In the genomic region with DNA sequence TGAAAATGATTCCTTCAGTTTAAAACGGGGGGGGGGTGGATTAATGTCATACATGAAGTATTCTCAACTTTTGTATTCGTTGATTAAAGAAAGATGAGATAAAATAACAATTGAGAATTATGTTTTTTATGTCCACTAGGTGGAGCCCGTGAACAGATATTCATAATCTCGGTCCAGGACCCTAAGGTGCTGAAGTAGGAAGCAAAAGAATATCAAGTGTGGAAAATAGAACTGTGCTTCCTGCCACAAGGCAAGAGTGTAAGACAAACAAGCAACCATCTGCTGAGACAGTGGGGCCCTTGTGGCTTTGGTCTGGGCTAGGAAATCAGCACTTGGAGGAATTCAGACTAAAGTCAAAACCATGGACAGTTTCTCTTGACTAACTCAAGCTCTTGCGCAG, we compare ENCODE assay signal across 10 mouse cellular contexts. TPM values are rescaled to one million over a fixed set of nuclear protein-coding genes. Genes with fewer than 3 reads are reported as not detected.
DNase-seq lines count a peak whose midpoint lies in the region; ATAC-seq and TF ChIP-seq lines count a peak whose summit lies in the region.
"Had no signal": no experiment of that assay in that cellular context is flagged by ENCODE, and none has a peak within 500 bp of the region (broad histone marks: within the 10 kb centered on the region; RNA-seq: fewer than 3 reads in every experiment).

No protein-coding gene starts in this region.

- H3K9me3 ChIP-seq in G1E (replicated peaks), result no peaks in the 10 kb centered on the region
- H3K9me3 ChIP-seq: neural tube, embryonic 12.5 days had no signal

- H3K27me3 ChIP-seq in G1E (ENCODE audit: insufficient read depth, low read length), result peaks cover 2% of the 10 kb centered on the region; the same call in 1 of the 2 replicates
- H3K27me3 ChIP-seq: neural tube, embryonic 12.5 days had no signal

- H3K4me3 ChIP-seq in G1E (ENCODE audit: low read depth, low read length), result no peak overlapping the region
- H3K4me3 ChIP-seq: neural tube, embryonic 12.5 days had no signal

- no peak for ATAC-seq in G1E (ENCODE audit: extremely low read depth, insufficient number of reproducible peaks, low FRiP score, poor library complexity, severe bottlenecking)
- ATAC-seq in granulocyte monocyte progenitor cell, adult 5-6 weeks (replicated peaks; ENCODE audit: poor library complexity, severe bottlenecking), result peak; percentile 92

- peak; percentile 12 for DNase-seq in adrenal gland, postnatal 10 days
- no peak for DNase-seq in adrenal gland, postnatal 25 days
- DNase-seq in layer of hippocampus, adult 11-12 months (ENCODE audit: low spot score), result peak; percentile 5
- no peak for DNase-seq in layer of hippocampus, postnatal 36 days
- peak; percentile 8 for DNase-seq in G1E (ENCODE audit: low spot score)
- no peak for DNase-seq in urinary bladder, postnatal 14 days (ENCODE audit: low spot score)
- no peak for DNase-seq in kidney, adult 8-10 months

- TF ChIP-seq CTCF in G1E (IDR thresholded peaks at IDR 0.05; ENCODE audit: low read depth, low read length), result no peak

- no peaks in the 10 kb centered on the region for H3K36me3 ChIP-seq in G1E (replicated peaks)
- H3K36me3 ChIP-seq: neural tube, embryonic 12.5 days had no signal

- no peaks in the 10 kb centered on the region for H3K4me1 ChIP-seq in G1E (ENCODE audit: insufficient read depth, low read depth, low read length)
- H3K4me1 ChIP-seq: neural tube, embryonic 12.5 days had no signal

RNA-seq across cellular contexts. Expression of gene Kap, which starts 50.9 kb away (rescaled TPM):
- under 1 TPM in 1 of 2 experiments, not detected in 1; 0.61 TPM for total RNA-seq in adrenal gland, postnatal 10 days (2021)
- not detected in 2 replicates for total RNA-seq in adrenal gland, postnatal 25 days (2021)
- not detected for total RNA-seq in layer of hippocampus, postnatal 36 days (2021)
- total RNA-seq in G1E (2014; fragmentation: Nextera tagmentation) (not detected in 2 replicates), G1E (2017) (not detected in 2 replicates)
- polyA plus RNA-seq in G1E (2012), result not detected in 2 replicates
- not detected in 2 replicates for total RNA-seq in granulocyte monocyte progenitor cell, adult 5-6 weeks (2014; fragmentation: Nextera tagmentation)
- total RNA-seq in granulocyte monocyte progenitor cell, adult 5-6 weeks (2017), result not detected in 2 replicates
- polyA plus RNA-seq: heart, embryonic 16.5 days; neural tube, embryonic 12.5 days had no signal

Comparison
In these comparisons a context has a peak if more than half of its experiments do, and no peak if none do; other contexts are left out.
1. DNase-seq: peak in adrenal gland, postnatal 10 days (single experiment), layer of hippocampus, adult 11-12 months (single experiment) and G1E (single experiment); none in adrenal gland, postnatal 25 days (single experiment), layer of hippocampus, postnatal 36 days (0 of 2), urinary bladder, postnatal 14 days (single experiment) and kidney, adult 8-10 months (0 of 2).